Mouse (Mus musculus) brain, embryonic 14.5 days (tissue): ENCODE data around the gene Rnf2. TPM values are rescaled to one million over a fixed set of nuclear protein-coding genes. Genes with fewer than 3 reads are reported as not detected.

ENCODE experiments used
- DNase-seq: peaks from one replicate; pipeline ENCODE4 v3.0.0-alpha.2; 2011; ENCODE audit warnings: low read depth
- CTCF ChIP-seq: fragments of 200-500 bp; IDR thresholded peaks from 2 replicates; pipeline ENCODE4 v1.5.1; 2012; ENCODE audit warnings: inconsistent platforms, mild to moderate bottlenecking, moderate library complexity, borderline replicate concordance; ENCODE audit not compliant: insufficient read depth, insufficient read length; ENCODE audit errors: extremely low read depth
- POLR2A ChIP-seq: fragments of 200-500 bp; IDR thresholded peaks from 2 replicates; pipeline ENCODE4 v1.6.1; 2012; ENCODE audit warnings: mild to moderate bottlenecking, inconsistent platforms, borderline replicate concordance; ENCODE audit not compliant: poor library complexity, insufficient read depth, insufficient read length, severe bottlenecking; ENCODE audit errors: extremely low read depth
- polyA plus RNA-seq: library from polyadenylated mRNA; depleted of rRNA; stranded (reverse); fragments of >200 nt; gene quantifications from 2 replicates; pipeline ENCODE4 v1.2.3, GENCODE M21; 2012; rRNA removed

Gene Rnf2
- polyA plus RNA-seq, 1 experiment: 116 TPM

GRCm38 (mm10) chr1:151422178-151422577 lies 78.6 kb downstream of the Rnf2 start:
- no peak for TF ChIP-seq CTCF
- no peak for TF ChIP-seq POLR2A
- no peak for DNase-seq

- TF ChIP-seq POLR2A (no peak), CTCF (no peak)
These were observed 90.9 kb downstream of the Rnf2 start for GRCm38 (mm10) chr1:151409827-151410226.

More at GRCm38 (mm10) chr1:151409827-151410226, 90.9 kb downstream of the Rnf2 start:
- no peak for DNase-seq

Other genes with a start within 250 kb of the Rnf2 start
- 203 and 240 TPM in 2 replicates for gene Ivns1abp, start 156.5 kb downstream of the Rnf2 start, polyA plus RNA-seq
- gene Swt1, start 72.5 kb downstream of the Rnf2 start, polyA plus RNA-seq: 12.0 and 15.0 TPM in 2 replicates
- 33.2 and 33.6 TPM in 2 replicates for gene Trmt1l, start 72.4 kb downstream of the Rnf2 start, polyA plus RNA-seq
- 0.50 and 0.90 TPM in 2 replicates for gene Fam129a, start 70.2 kb upstream of the Rnf2 start, polyA plus RNA-seq